Comparison of ENCODE assay signal across 18 mouse cellular contexts in the genomic region with DNA sequence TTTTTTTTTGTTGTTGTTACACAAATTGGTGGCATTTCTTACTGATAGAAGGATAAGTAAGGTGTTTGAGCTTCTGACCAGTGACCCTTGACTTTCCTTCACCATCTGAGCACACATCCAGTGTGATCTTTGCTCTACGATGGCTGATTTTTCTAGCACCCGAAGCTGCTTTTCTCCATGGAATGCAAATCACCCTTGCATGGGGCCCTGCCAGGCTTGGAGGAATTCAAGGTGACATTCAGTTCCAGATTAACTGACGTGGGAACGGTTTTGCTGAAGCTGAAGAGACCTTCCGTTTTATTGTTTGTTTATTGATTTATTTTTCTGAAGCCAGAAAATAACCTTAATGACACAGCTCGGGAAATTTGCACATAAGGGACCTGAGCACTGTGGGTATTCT. TPM values are rescaled to one million over a fixed set of nuclear protein-coding genes. Genes with fewer than 3 reads are reported as not detected.
DNase-seq lines count a peak whose midpoint lies in the region; ATAC-seq and TF ChIP-seq lines count a peak whose summit lies in the region.
"Had no signal": no experiment of that assay in that cellular context is flagged by ENCODE, and none has a peak within 500 bp of the region (broad histone marks: within the 10 kb centered on the region; RNA-seq: fewer than 3 reads in every experiment).

No protein-coding gene starts in this region.

- H3K9me3 ChIP-seq in kidney, embryonic 15.5 days (replicated peaks) = no peaks in the 10 kb centered on the region
- no peaks in the 10 kb centered on the region for H3K9me3 ChIP-seq in kidney, postnatal 0 days (replicated peaks; ENCODE audit: low read length)
- no peaks in the 10 kb centered on the region for H3K9me3 ChIP-seq in hindbrain, postnatal 0 days (ENCODE audit: low read length)
- H3K9me3 ChIP-seq: embryonic facial prominence, embryonic 12.5 days; forebrain, embryonic 15.5 days; heart, embryonic 15.5 days; hindbrain, embryonic 15.5 days had no signal

- H3K4me3 ChIP-seq in kidney, embryonic 15.5 days (replicated peaks) = no peak overlapping the region
- H3K4me3 ChIP-seq in kidney, postnatal 0 days (replicated peaks; ENCODE audit: low read depth, low read length) = no peak overlapping the region
- no peak overlapping the region for H3K4me3 ChIP-seq in hindbrain, postnatal 0 days (ENCODE audit: low read length)
- H3K4me3 ChIP-seq: embryonic facial prominence, embryonic 12.5 days; forebrain, embryonic 15.5 days; heart, adult 2 months; heart, embryonic 15.5 days; hindbrain, embryonic 15.5 days had no signal

- 64% methylated on average over 6 of the region's 6 CpGs for WGBS in kidney, embryonic 15.5 days
- WGBS in kidney, postnatal 0 days = 51% methylated on average over 6 of the region's 6 CpGs
- 74% methylated on average over 6 of the region's 6 CpGs for WGBS in hindbrain, postnatal 0 days

- no peak overlapping the region for H3K4me2 ChIP-seq in kidney, embryonic 15.5 days
- no peak overlapping the region for H3K4me2 ChIP-seq in kidney, postnatal 0 days (ENCODE audit: low read length)
- no peak overlapping the region for H3K4me2 ChIP-seq in hindbrain, postnatal 0 days (ENCODE audit: low read depth, low read length)
- H3K4me2 ChIP-seq: embryonic facial prominence, embryonic 12.5 days; forebrain, embryonic 15.5 days; heart, embryonic 15.5 days; hindbrain, embryonic 15.5 days had no signal

- no peak overlapping the region for H3K27ac ChIP-seq in kidney, embryonic 15.5 days
- peak overlapping the region; percentile 28; the same call in 1 of the 2 replicates for H3K27ac ChIP-seq in kidney, postnatal 0 days
- H3K27ac ChIP-seq in hindbrain, postnatal 0 days = no peak overlapping the region
- H3K27ac ChIP-seq: embryonic facial prominence, embryonic 12.5 days; forebrain, embryonic 15.5 days; heart, adult 2 months; heart, embryonic 15.5 days; hindbrain, embryonic 15.5 days had no signal

- no peaks in the 10 kb centered on the region for H3K36me3 ChIP-seq in kidney, embryonic 15.5 days
- no peaks in the 10 kb centered on the region for H3K36me3 ChIP-seq in kidney, postnatal 0 days (ENCODE audit: insufficient read depth, low read length)
- no peaks in the 10 kb centered on the region for H3K36me3 ChIP-seq in hindbrain, postnatal 0 days (ENCODE audit: insufficient read depth, low read length)
- H3K36me3 ChIP-seq: embryonic facial prominence, embryonic 12.5 days; forebrain, embryonic 15.5 days; heart, embryonic 15.5 days; hindbrain, embryonic 15.5 days had no signal

- no peaks in the 10 kb centered on the region for H3K4me1 ChIP-seq in kidney, embryonic 15.5 days
- no peaks in the 10 kb centered on the region for H3K4me1 ChIP-seq in kidney, postnatal 0 days (replicated peaks; ENCODE audit: insufficient read depth, low read length)
- H3K4me1 ChIP-seq in hindbrain, postnatal 0 days (ENCODE audit: insufficient read depth, low read length) = no peaks in the 10 kb centered on the region
- H3K4me1 ChIP-seq: embryonic facial prominence, embryonic 12.5 days; forebrain, embryonic 15.5 days; hindbrain, embryonic 15.5 days had no signal

- H3K9ac ChIP-seq in kidney, embryonic 15.5 days = no peak overlapping the region
- no peak overlapping the region for H3K9ac ChIP-seq in kidney, postnatal 0 days (ENCODE audit: low read depth, low read length)
- no peak overlapping the region for H3K9ac ChIP-seq in hindbrain, postnatal 0 days (replicated peaks; ENCODE audit: low read length)
- H3K9ac ChIP-seq: embryonic facial prominence, embryonic 12.5 days; forebrain, embryonic 15.5 days; heart, embryonic 15.5 days; hindbrain, embryonic 15.5 days had no signal

- H3K27me3 ChIP-seq in kidney, embryonic 15.5 days = no peaks in the 10 kb centered on the region
- H3K27me3 ChIP-seq in kidney, postnatal 0 days (ENCODE audit: insufficient read depth, low read length) = no peaks in the 10 kb centered on the region
- H3K27me3 ChIP-seq in hindbrain, postnatal 0 days (ENCODE audit: insufficient read depth, low read length) = no peaks in the 10 kb centered on the region
- H3K27me3 ChIP-seq: embryonic facial prominence, embryonic 12.5 days; forebrain, embryonic 15.5 days; hindbrain, embryonic 15.5 days had no signal

- ATAC-seq in kidney, embryonic 15.5 days (replicated peaks; ENCODE audit: low FRiP score) = no peak
- ATAC-seq in kidney, postnatal 0 days (replicated peaks; ENCODE audit: low FRiP score, low read depth) = no peak
- ATAC-seq in hindbrain, postnatal 0 days = no peak
- ATAC-seq: forebrain, embryonic 15.5 days had no signal

- no peak for TF ChIP-seq CTCF in kidney, postnatal 0 days (IDR thresholded peaks at IDR 0.05; ENCODE audit: low read depth)
- TF ChIP-seq CTCF in hindbrain, postnatal 0 days (IDR thresholded peaks at IDR 0.05; ENCODE audit: low read depth) = no peak

- DNase-seq in heart, adult 11 months = peak; percentile 62
- DNase-seq in heart, adult 8-10 months (ENCODE audit: low spot score) = no peak
- peak; percentile 73 for DNase-seq in kidney, adult 11 months
- DNase-seq in kidney, postnatal 0 days (ENCODE audit: low spot score) = peak; percentile 10
- peak; percentile 71 to 73 for DNase-seq in kidney, postnatal 36 days
- no peak for DNase-seq in urinary bladder, adult 2 months (ENCODE audit: low spot score)
- no peak for DNase-seq in hindbrain, postnatal 0 days (ENCODE audit: low spot score)
- DNase-seq: adrenal gland, postnatal 10 days; cerebellum, adult 11 months; cerebellum, adult 9-10 months; cerebellum, postnatal 25 days; gastrocnemius, postnatal 36 days; heart, adult 2 months had no signal

RNA-seq across cellular contexts. Expression of a gene that starts 43.5 kb away (rescaled TPM):
- under 1 TPM in 3 of 4 experiments, not detected in 1; 0.03 TPM for total RNA-seq in heart, adult 8-10 months (2022)
- polyA plus RNA-seq in kidney, embryonic 15.5 days (2015; fragmentation: Nextera tagmentation; extraction: Ambion mirVana) = 5.6 and 6.1 TPM in 2 replicates
- 23.5 and 26.5 TPM in 2 replicates for polyA plus RNA-seq in kidney, postnatal 0 days (2015; fragmentation: Nextera tagmentation; extraction: Ambion mirVana)
- 0.01 and 0.03 TPM in 2 replicates for polyA plus RNA-seq in urinary bladder, adult 2 months (2012; rRNA removed)
- total RNA-seq in hindbrain, postnatal 0 days (2014; rRNA removed) = 2.0 and 2.6 TPM in 2 replicates
- 3.8 and 4.6 TPM in 2 replicates for polyA plus RNA-seq in hindbrain, postnatal 0 days (2015; fragmentation: Nextera tagmentation; extraction: Ambion mirVana)

Comparison
In these comparisons a context has a peak if more than half of its experiments do, and no peak if none do; other contexts are left out.
1. DNase-seq: peak in heart, adult 11 months (single experiment), kidney, adult 11 months (single experiment), kidney, postnatal 0 days (single experiment) and kidney, postnatal 36 days (2 of 2); none in heart, adult 8-10 months (single experiment), urinary bladder, adult 2 months (single experiment) and hindbrain, postnatal 0 days (single experiment).